Mouse (Mus musculus): ENCODE measurements at regions not wholly inside any gene's neighbourhood (a gene's known extent, or its start where the extent isn't known, plus 50 kb on each side); places are given as distances from the start of the nearest gene placed in this dataset.
A peak's percentile ranks its signal among the peaks of the same experiment; 100 is the strongest.

DNA sequence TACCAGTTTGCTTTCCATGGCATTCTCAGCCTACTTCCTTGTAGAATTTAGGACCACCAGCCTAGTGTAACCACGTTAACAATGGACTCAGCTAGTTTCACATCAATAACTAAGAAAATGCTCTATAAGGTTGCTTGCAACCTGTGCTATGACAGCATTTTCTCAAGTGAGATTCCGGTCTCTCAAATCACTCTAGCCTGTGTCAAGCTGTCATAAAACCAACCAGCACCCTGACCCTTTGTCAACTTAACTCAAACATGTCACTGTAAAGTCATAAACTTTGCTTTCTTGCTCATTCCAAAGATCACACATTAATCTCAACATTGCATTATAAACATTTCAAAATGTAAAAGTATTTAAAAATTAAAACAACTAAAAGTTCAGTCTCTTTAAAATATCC is 337.8 kb downstream of the Plod2 start:
- no peak overlapping the region for H3K27ac ChIP-seq (replicated peaks)
- no peak for ATAC-seq (replicated peaks)
- 84% methylated on average over 2 of the region's 2 CpGs for WGBS

DNA sequence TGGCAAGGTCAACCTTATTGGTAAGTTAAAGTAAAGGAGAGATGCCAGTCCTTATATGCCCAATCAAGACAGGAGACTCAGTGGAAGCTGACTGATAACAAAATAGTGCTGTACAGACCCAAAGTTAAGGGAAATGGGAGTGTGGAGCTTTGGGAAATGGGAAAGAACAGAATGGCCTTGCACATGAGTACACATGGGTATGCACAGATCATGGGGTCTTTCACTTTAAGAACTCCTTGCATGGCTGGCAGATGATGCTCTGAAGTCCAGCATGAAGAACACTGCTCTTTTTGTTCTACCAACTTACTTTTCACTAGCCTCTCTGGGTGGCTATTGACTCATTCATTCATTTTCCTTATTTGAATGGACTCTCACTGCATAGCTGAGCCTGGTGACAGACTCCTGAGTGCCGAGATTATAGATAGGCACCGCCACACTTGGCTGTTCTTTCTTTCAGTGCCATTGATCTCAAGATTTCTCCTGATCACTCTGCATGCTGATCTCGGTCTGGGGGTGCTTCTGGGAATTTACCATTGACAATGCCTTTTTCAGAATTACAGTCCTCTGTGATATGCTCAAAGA is 340.3 kb downstream of the Plod2 start:
- no peak overlapping the region for H3K4me2 ChIP-seq (replicated peaks)
- no peaks in the 10 kb centered on the region for H3K36me3 ChIP-seq
- H3K9me3 ChIP-seq = no peaks in the 10 kb centered on the region
- no peaks in the 10 kb centered on the region for H3K4me1 ChIP-seq
- WGBS = 14% methylated on average over 3 of the region's 3 CpGs
- H3K27ac ChIP-seq (replicated peaks) = no peak overlapping the region
- no peaks in the 10 kb centered on the region for H3K27me3 ChIP-seq
- H3K9ac ChIP-seq (replicated peaks) = no peak overlapping the region
- ATAC-seq (replicated peaks) = no peak
- no peak overlapping the region for H3K4me3 ChIP-seq

More for the DNA sequence above, 337.8 kb downstream of the Plod2 start:
- no peaks in the 10 kb centered on the region for H3K9me3 ChIP-seq
- no peak overlapping the region for H3K4me3 ChIP-seq
- no peaks in the 10 kb centered on the region for H3K4me1 ChIP-seq
- no peak overlapping the region for H3K9ac ChIP-seq (replicated peaks)
- H3K27me3 ChIP-seq = no peaks in the 10 kb centered on the region
- H3K36me3 ChIP-seq = no peaks in the 10 kb centered on the region
- H3K4me2 ChIP-seq (replicated peaks) = no peak overlapping the region

- Histone ChIP-seq H3K36me3 (no peaks in the 10 kb centered on the region), H3K4me1 (no peaks in the 10 kb centered on the region), H3K4me2 (replicated peaks) (no peak overlapping the region), H3K27ac (replicated peaks) (no peak overlapping the region), H3K9me3 (no peaks in the 10 kb centered on the region), H3K9ac (replicated peaks) (no peak overlapping the region), H3K27me3 (no peaks in the 10 kb centered on the region), H3K4me3 (no peak overlapping the region)
- no peak for ATAC-seq (replicated peaks)
These were observed 348.0 kb downstream of the Plod2 start for GRCm38 (mm10) chr9:92890063-92890462.

- H3K36me3 ChIP-seq = no peaks in the 10 kb centered on the region
- H3K9ac ChIP-seq (replicated peaks) = no peak overlapping the region
- H3K4me2 ChIP-seq (replicated peaks) = no peak overlapping the region
- H3K9me3 ChIP-seq = no peaks in the 10 kb centered on the region
- H3K4me3 ChIP-seq = no peak overlapping the region
- H3K27me3 ChIP-seq = no peaks in the 10 kb centered on the region
- H3K4me1 ChIP-seq = no peaks in the 10 kb centered on the region
- H3K27ac ChIP-seq (replicated peaks) = no peak overlapping the region
- no peak for ATAC-seq (replicated peaks)
- WGBS = 78% methylated on average over 4 of the region's 4 CpGs
These were observed 357.7 kb downstream of the Plod2 start for GRCm38 (mm10) chr9:92899733-92900132.

- Histone ChIP-seq H3K27ac (replicated peaks) (no peak overlapping the region), H3K4me2 (replicated peaks) (no peak overlapping the region), H3K4me3 (no peak overlapping the region), H3K9me3 (no peaks in the 10 kb centered on the region), H3K9ac (replicated peaks) (no peak overlapping the region), H3K36me3 (no peaks in the 10 kb centered on the region), H3K27me3 (no peaks in the 10 kb centered on the region), H3K4me1 (no peaks in the 10 kb centered on the region)
- ATAC-seq (replicated peaks) = no peak
These were observed 365.1 kb downstream of the Plod2 start for GRCm38 (mm10) chr9:92907102-92907501.

GRCm38 (mm10) chr9:92919396-92919795 is 377.4 kb downstream of the Plod2 start:
- H3K9me3 ChIP-seq = no peaks in the 10 kb centered on the region
- no peaks in the 10 kb centered on the region for H3K27me3 ChIP-seq
- no peak overlapping the region for H3K9ac ChIP-seq (replicated peaks)
- no peak overlapping the region for H3K27ac ChIP-seq (replicated peaks)
- no peak overlapping the region for H3K4me2 ChIP-seq (replicated peaks)
- no peaks in the 10 kb centered on the region for H3K4me1 ChIP-seq
- no peak overlapping the region for H3K4me3 ChIP-seq
- H3K36me3 ChIP-seq = no peaks in the 10 kb centered on the region
- no peak for ATAC-seq (replicated peaks)
- 96% methylated on average over 1 of the region's 1 CpGs for WGBS

- ATAC-seq (replicated peaks) = peak; percentile 97
- Histone ChIP-seq H3K4me2 (replicated peaks) (peak overlapping the region; percentile 37), H3K27me3 (no peaks in the 10 kb centered on the region), H3K27ac (replicated peaks) (peak overlapping the region; percentile 77), H3K36me3 (no peaks in the 10 kb centered on the region), H3K9ac (replicated peaks) (no peak overlapping the region; the same call in 1 of the 2 replicates), H3K9me3 (peaks cover 7% of the 10 kb centered on the region; the same call in 1 of the 2 replicates), H3K4me3 (peak overlapping the region; percentile 7), H3K4me1 (peaks cover 14% of the 10 kb centered on the region)
- 6% methylated on average over 6 of the region's 6 CpGs for WGBS
These were observed 388.4 kb downstream of the Plod2 start for GRCm38 (mm10) chr9:92930231-92930966.

DNA sequence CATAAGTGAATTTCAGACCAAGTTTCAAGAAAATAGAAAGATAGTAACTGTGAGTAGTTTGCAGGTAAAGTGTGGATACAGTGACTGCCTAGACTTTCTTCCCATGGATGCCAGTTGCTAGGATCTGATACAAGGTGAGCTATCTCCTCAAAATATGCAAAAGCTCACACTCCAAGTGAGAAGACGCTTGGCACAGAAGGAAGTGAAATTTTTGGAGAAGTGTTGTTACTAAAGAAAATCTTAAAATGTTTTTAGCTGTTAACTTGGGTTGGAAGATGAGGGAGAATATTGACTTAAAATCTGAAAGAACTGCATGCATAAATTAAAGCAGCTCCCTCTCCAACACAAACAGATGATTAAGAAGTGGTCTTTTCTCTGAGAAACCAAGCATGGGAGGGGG is 395.8 kb downstream of the Plod2 start:
- Histone ChIP-seq H3K9ac (replicated peaks) (no peak overlapping the region), H3K4me2 (replicated peaks) (no peak overlapping the region), H3K27me3 (no peaks in the 10 kb centered on the region), H3K4me3 (no peak overlapping the region), H3K27ac (replicated peaks) (no peak overlapping the region), H3K4me1 (no peaks in the 10 kb centered on the region), H3K36me3 (no peaks in the 10 kb centered on the region), H3K9me3 (peaks cover 14% of the 10 kb centered on the region; the same call in 1 of the 2 replicates)
- WGBS = 94% methylated on average over 1 of the region's 1 CpGs
- no peak for ATAC-seq (replicated peaks)

GRCm38 (mm10) chr9:92950092-92950491 is 408.1 kb downstream of the Plod2 start:
- no peak overlapping the region for H3K4me3 ChIP-seq
- H3K27me3 ChIP-seq = no peaks in the 10 kb centered on the region
- no peaks in the 10 kb centered on the region for H3K9me3 ChIP-seq
- no peak overlapping the region for H3K27ac ChIP-seq (replicated peaks)
- no peak overlapping the region for H3K9ac ChIP-seq (replicated peaks)
- ATAC-seq (replicated peaks) = no peak
- no peaks in the 10 kb centered on the region for H3K36me3 ChIP-seq
- no peaks in the 10 kb centered on the region for H3K4me1 ChIP-seq
- no peak overlapping the region for H3K4me2 ChIP-seq (replicated peaks)

- H3K9me3 ChIP-seq = no peaks in the 10 kb centered on the region
- no peak for ATAC-seq (replicated peaks)
These were observed 421.3 kb downstream of the Plod2 start for GRCm38 (mm10) chr9:92963275-92963674.

DNA sequence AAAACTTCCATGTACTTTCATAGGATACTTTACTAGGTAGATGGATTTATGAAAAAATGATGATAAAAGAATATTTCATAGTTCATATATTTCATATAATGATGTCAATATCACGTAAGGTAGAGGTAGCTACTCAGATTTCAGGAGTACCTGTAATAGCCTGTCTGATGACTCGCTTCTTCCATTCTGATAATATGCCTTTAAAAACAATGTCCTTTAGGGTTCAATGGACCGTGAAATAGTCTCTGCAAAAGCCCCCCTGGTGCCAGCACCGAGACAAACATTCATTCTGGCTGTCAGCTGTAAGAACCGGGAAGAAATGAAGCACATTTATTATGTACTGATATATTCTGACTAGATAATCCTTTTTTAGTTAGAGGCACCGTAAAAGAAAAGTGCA is 449.7 kb downstream of the Plod2 start:
- Histone ChIP-seq H3K27me3 (no peaks in the 10 kb centered on the region), H3K4me3 (no peak overlapping the region), H3K9me3 (no peaks in the 10 kb centered on the region), H3K4me1 (0 out of 2 replicates have a peak, but pooled peaks cover 3% of the 10 kb centered on the region), H3K9ac (replicated peaks) (no peak overlapping the region), H3K27ac (replicated peaks) (no peak overlapping the region), H3K36me3 (no peaks in the 10 kb centered on the region), H3K4me2 (replicated peaks) (no peak overlapping the region)
- no peak for ATAC-seq (replicated peaks)
- WGBS = 13% methylated on average over 6 of the region's 6 CpGs

More at GRCm38 (mm10) chr9:92963275-92963674, 421.3 kb downstream of the Plod2 start:
- Histone ChIP-seq H3K4me3 (no peak overlapping the region), H3K4me1 (0 out of 2 replicates have a peak, but pooled peaks cover under 1% of the 10 kb centered on the region), H3K4me2 (replicated peaks) (no peak overlapping the region), H3K9ac (replicated peaks) (no peak overlapping the region), H3K27me3 (no peaks in the 10 kb centered on the region), H3K36me3 (no peaks in the 10 kb centered on the region), H3K27ac (replicated peaks) (no peak overlapping the region)
- WGBS = 95% methylated on average over 1 of the region's 1 CpGs

DNA sequence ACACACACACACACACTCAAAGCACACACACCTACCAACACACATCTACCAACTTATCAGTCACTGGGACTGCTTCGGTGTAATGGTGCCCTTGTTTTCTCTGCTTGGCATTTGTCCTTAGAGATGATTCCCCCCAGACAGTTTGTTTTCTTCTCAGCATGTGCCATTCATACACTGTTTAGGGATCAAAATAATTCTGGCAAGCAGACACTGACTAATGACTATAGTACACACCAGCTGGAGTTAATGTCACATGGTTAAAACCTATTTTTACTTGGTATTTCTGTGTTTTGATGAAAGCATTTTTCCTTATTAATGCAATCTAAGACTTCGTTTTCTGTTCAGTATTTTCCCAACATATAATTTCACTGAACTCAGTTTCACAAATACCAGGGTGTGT is 454.1 kb downstream of the Plod2 start:
- WGBS = 41% methylated on average over 2 of the region's 2 CpGs
- peak; percentile 84 for ATAC-seq (replicated peaks)

More for the DNA sequence above, 454.1 kb downstream of the Plod2 start:
- H3K4me1 ChIP-seq = 0 out of 2 replicates have a peak, but pooled peaks cover 3% of the 10 kb centered on the region
- H3K27ac ChIP-seq (replicated peaks) = no peak overlapping the region
- no peak overlapping the region for H3K4me2 ChIP-seq (replicated peaks)
- no peak overlapping the region for H3K9ac ChIP-seq (replicated peaks)
- H3K27me3 ChIP-seq = no peaks in the 10 kb centered on the region
- no peak overlapping the region for H3K4me3 ChIP-seq
- H3K36me3 ChIP-seq = no peaks in the 10 kb centered on the region
- H3K9me3 ChIP-seq = no peaks in the 10 kb centered on the region

Data from forebrain, embryonic 15.5 days (tissue).